Mouse (Mus musculus) ES-E14 (cell line): ENCODE measurements around the gene Egfl8.

Source experiments
- CHD2 ChIP-seq: IDR thresholded peaks from 2 replicates; pipeline ENCODE4 v1.6.1; 2014; ENCODE audit warnings: mild to moderate bottlenecking, low read depth, low read length, inconsistent platforms
- HCFC1 ChIP-seq: IDR thresholded peaks from 2 replicates; pipeline ENCODE4 v1.6.1; 2012; ENCODE audit warnings: low read length, inconsistent platforms, borderline replicate concordance; ENCODE audit not compliant: insufficient read depth
- ZC3H11A ChIP-seq: IDR thresholded peaks from 2 replicates; pipeline ENCODE4 v1.6.1; 2012; ENCODE audit warnings: low read depth, mild to moderate bottlenecking, inconsistent platforms, low read length, borderline replicate concordance
- ZNF384 ChIP-seq: IDR thresholded peaks from 2 replicates; pipeline ENCODE4 v1.6.1; 2012; ENCODE audit warnings: low read depth, low read length, inconsistent platforms

DNA sequence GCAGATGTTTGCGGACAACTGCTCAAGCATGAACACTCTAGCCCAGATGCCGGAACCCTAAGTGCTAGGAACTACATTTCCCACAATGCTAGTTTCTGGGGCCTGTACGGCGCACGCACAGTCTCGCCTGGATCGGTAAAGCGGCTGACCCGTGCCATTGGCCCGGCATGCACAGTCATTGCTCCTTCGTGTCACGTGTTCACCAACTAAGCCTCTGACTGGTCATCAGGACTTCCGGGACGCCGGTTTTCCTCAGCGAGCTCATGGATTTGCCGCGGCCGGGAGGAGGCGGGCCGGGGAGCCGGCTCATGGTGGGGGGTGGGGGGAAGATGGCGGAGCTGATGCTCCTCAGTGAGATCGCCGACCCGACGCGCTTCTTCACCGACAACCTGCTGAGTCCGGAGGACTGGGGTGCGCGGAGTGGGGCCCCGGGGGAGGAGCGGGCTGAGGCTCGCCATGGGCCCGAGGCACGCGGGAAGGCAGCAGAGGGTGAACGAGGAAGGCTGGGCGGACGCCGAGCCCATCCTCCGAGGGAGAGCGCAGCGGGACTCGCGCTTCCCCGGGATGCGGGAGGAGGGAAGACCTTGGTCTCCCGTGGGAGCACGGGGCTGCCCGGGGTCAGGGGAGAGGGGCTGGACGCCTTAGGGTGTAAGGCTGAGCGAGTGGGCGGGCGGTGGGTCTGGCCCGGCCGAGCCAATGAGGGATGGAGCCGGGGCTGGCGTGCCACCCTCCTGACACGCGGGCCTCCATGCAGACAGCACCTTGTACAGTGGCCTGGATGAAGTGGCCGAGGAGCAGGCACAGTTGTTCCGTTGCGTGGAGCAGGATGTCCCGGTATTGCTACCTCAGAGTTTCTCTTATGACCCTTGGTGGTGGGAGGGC, 31.4 kb upstream of the Egfl8 start, which contains the start of gene Atf6b:
- peak; percentile 94 for TF ChIP-seq HCFC1
- peak; percentile 76 for TF ChIP-seq CHD2
- no peak for TF ChIP-seq ZC3H11A
- no peak for TF ChIP-seq ZNF384
